Mouse (Mus musculus): ENCODE measurements at regions not wholly inside any gene's neighbourhood (a gene's known extent, or its start where the extent isn't known, plus 50 kb on each side); places are given as distances from the start of the nearest gene placed in this dataset.
A peak's percentile ranks its signal among the peaks of the same experiment; 100 is the strongest.

- Histone ChIP-seq H3K4me3 (ENCODE audit: low read depth, low read length) (no peak overlapping the region), H3K27ac (ENCODE audit: low read depth, low read length) (no peak overlapping the region), H3K27me3 (ENCODE audit: control insufficient read depth, insufficient read depth, low read length) (no peaks in the 10 kb centered on the region), H3K36me3 (ENCODE audit: control insufficient read depth, insufficient read depth, low read length) (no peaks in the 10 kb centered on the region), H3K4me1 (replicated peaks; ENCODE audit: control insufficient read depth, insufficient read depth, low read length) (no peaks in the 10 kb centered on the region), H3K4me2 (replicated peaks; ENCODE audit: low read depth, low read length) (no peak overlapping the region), H3K9ac (ENCODE audit: low read depth, low read length) (no peak overlapping the region), H3K9me3 (ENCODE audit: control insufficient read depth, low read length) (no peaks in the 10 kb centered on the region)
- 92% methylated on average over 1 of the region's 1 CpGs for WGBS
- ATAC-seq (ENCODE audit: low FRiP score) (no peak), DNase-seq (ENCODE audit: low spot score) (no peak)
Measured at GRCm38 (mm10) chr11:48558053-48558452, 242.1 kb upstream of the Rack1 start.

- H3K9ac ChIP-seq (ENCODE audit: low read depth, low read length), result no peak overlapping the region
- no peaks in the 10 kb centered on the region for H3K4me1 ChIP-seq (replicated peaks; ENCODE audit: control insufficient read depth, insufficient read depth, low read length)
- no peak for DNase-seq (ENCODE audit: low spot score)
- no peak for ATAC-seq (ENCODE audit: low FRiP score)
- no peaks in the 10 kb centered on the region for H3K36me3 ChIP-seq (ENCODE audit: control insufficient read depth, insufficient read depth, low read length)
- no peaks in the 10 kb centered on the region for H3K27me3 ChIP-seq (ENCODE audit: control insufficient read depth, insufficient read depth, low read length)
- H3K4me2 ChIP-seq (replicated peaks; ENCODE audit: low read depth, low read length), result no peak overlapping the region
- H3K9me3 ChIP-seq (ENCODE audit: control insufficient read depth, low read length), result no peaks in the 10 kb centered on the region
- H3K27ac ChIP-seq (ENCODE audit: low read depth, low read length), result no peak overlapping the region
- 92% methylated on average over 3 of the region's 3 CpGs for WGBS
- no peak overlapping the region for H3K4me3 ChIP-seq (ENCODE audit: low read depth, low read length)
Measured at GRCm38 (mm10) chr11:48552006-48552405, 248.1 kb upstream of the Rack1 start.

- Histone ChIP-seq H3K9me3 (ENCODE audit: control insufficient read depth, low read length) (no peaks in the 10 kb centered on the region), H3K27ac (ENCODE audit: low read depth, low read length) (no peak overlapping the region), H3K4me3 (ENCODE audit: low read depth, low read length) (no peak overlapping the region), H3K9ac (ENCODE audit: low read depth, low read length) (no peak overlapping the region), H3K4me2 (replicated peaks; ENCODE audit: low read depth, low read length) (no peak overlapping the region), H3K36me3 (ENCODE audit: control insufficient read depth, insufficient read depth, low read length) (no peaks in the 10 kb centered on the region), H3K4me1 (replicated peaks; ENCODE audit: control insufficient read depth, insufficient read depth, low read length) (no peaks in the 10 kb centered on the region), H3K27me3 (ENCODE audit: control insufficient read depth, insufficient read depth, low read length) (no peaks in the 10 kb centered on the region)
- ATAC-seq (ENCODE audit: low FRiP score) (no peak), DNase-seq (ENCODE audit: low spot score) (no peak)
- WGBS, result 81% methylated on average over 2 of the region's 2 CpGs
Measured at GRCm38 (mm10) chr11:48551201-48551600, 248.9 kb upstream of the Rack1 start.

- Histone ChIP-seq H3K27me3 (ENCODE audit: control insufficient read depth, insufficient read depth, low read length) (no peaks in the 10 kb centered on the region), H3K9ac (ENCODE audit: low read depth, low read length) (no peak overlapping the region), H3K4me3 (ENCODE audit: low read depth, low read length) (no peak overlapping the region), H3K27ac (ENCODE audit: low read depth, low read length) (no peak overlapping the region), H3K4me2 (replicated peaks; ENCODE audit: low read depth, low read length) (no peak overlapping the region), H3K9me3 (ENCODE audit: control insufficient read depth, low read length) (no peaks in the 10 kb centered on the region), H3K36me3 (ENCODE audit: control insufficient read depth, insufficient read depth, low read length) (no peaks in the 10 kb centered on the region), H3K4me1 (replicated peaks; ENCODE audit: control insufficient read depth, insufficient read depth, low read length) (no peaks in the 10 kb centered on the region)
- DNase-seq (ENCODE audit: low spot score) (no peak), ATAC-seq (ENCODE audit: low FRiP score) (no peak)
- WGBS, result 79% methylated on average over 3 of the region's 3 CpGs
Measured at GRCm38 (mm10) chr11:48526316-48526715, 273.8 kb upstream of the Rack1 start.

- Histone ChIP-seq H3K9ac (ENCODE audit: low read depth, low read length) (no peak overlapping the region), H3K27me3 (ENCODE audit: control insufficient read depth, insufficient read depth, low read length) (no peaks in the 10 kb centered on the region), H3K9me3 (ENCODE audit: control insufficient read depth, low read length) (no peaks in the 10 kb centered on the region), H3K4me1 (replicated peaks; ENCODE audit: control insufficient read depth, insufficient read depth, low read length) (no peaks in the 10 kb centered on the region), H3K27ac (ENCODE audit: low read depth, low read length) (no peak overlapping the region), H3K4me3 (ENCODE audit: low read depth, low read length) (no peak overlapping the region), H3K36me3 (ENCODE audit: control insufficient read depth, insufficient read depth, low read length) (no peaks in the 10 kb centered on the region), H3K4me2 (replicated peaks; ENCODE audit: low read depth, low read length) (no peak overlapping the region)
- ATAC-seq (ENCODE audit: low FRiP score) (no peak), DNase-seq (ENCODE audit: low spot score) (no peak)
- 89% methylated on average over 5 of the region's 5 CpGs for WGBS
Measured at GRCm38 (mm10) chr11:48525517-48525916, 274.6 kb upstream of the Rack1 start.

GRCm38 (mm10) chr11:48506886-48507285 is 293.2 kb upstream of the Rack1 start:
- H3K27ac ChIP-seq (ENCODE audit: low read depth, low read length), result no peak overlapping the region
- no peak for ATAC-seq (ENCODE audit: low FRiP score)
- no peak overlapping the region for H3K9ac ChIP-seq (ENCODE audit: low read depth, low read length)
- DNase-seq (ENCODE audit: low spot score), result no peak
- H3K27me3 ChIP-seq (ENCODE audit: control insufficient read depth, insufficient read depth, low read length), result no peaks in the 10 kb centered on the region
- no peak overlapping the region for H3K4me2 ChIP-seq (replicated peaks; ENCODE audit: low read depth, low read length)
- WGBS, result 91% methylated on average over 3 of the region's 3 CpGs
- H3K36me3 ChIP-seq (ENCODE audit: control insufficient read depth, insufficient read depth, low read length), result no peaks in the 10 kb centered on the region
- 0 out of 2 replicates have a peak, but pooled peaks cover 3% of the 10 kb centered on the region for H3K4me1 ChIP-seq (replicated peaks; ENCODE audit: control insufficient read depth, insufficient read depth, low read length)
- H3K4me3 ChIP-seq (ENCODE audit: low read depth, low read length), result no peak overlapping the region
- H3K9me3 ChIP-seq (ENCODE audit: control insufficient read depth, low read length), result no peaks in the 10 kb centered on the region

- Histone ChIP-seq H3K4me3 (ENCODE audit: low read depth, low read length) (no peak overlapping the region), H3K27ac (ENCODE audit: low read depth, low read length) (no peak overlapping the region), H3K27me3 (ENCODE audit: control insufficient read depth, insufficient read depth, low read length) (no peaks in the 10 kb centered on the region), H3K9ac (ENCODE audit: low read depth, low read length) (no peak overlapping the region), H3K4me2 (replicated peaks; ENCODE audit: low read depth, low read length) (no peak overlapping the region), H3K36me3 (ENCODE audit: control insufficient read depth, insufficient read depth, low read length) (no peaks in the 10 kb centered on the region), H3K4me1 (replicated peaks; ENCODE audit: control insufficient read depth, insufficient read depth, low read length) (0 out of 2 replicates have a peak, but pooled peaks cover 3% of the 10 kb centered on the region), H3K9me3 (ENCODE audit: control insufficient read depth, low read length) (no peaks in the 10 kb centered on the region)
- 22% methylated on average over 10 of the region's 10 CpGs for WGBS
- ATAC-seq (ENCODE audit: low FRiP score), result peak; percentile 90
- DNase-seq (ENCODE audit: low spot score), result peak; percentile 41
Measured at GRCm38 (mm10) chr11:48502011-48502806, 297.9 kb upstream of the Rack1 start.

GRCm38 (mm10) chr11:48499057-48499456 is 301.1 kb upstream of the Rack1 start:
- 86% methylated on average over 1 of the region's 1 CpGs for WGBS
- no peaks in the 10 kb centered on the region for H3K9me3 ChIP-seq (ENCODE audit: control insufficient read depth, low read length)
- H3K4me2 ChIP-seq (replicated peaks; ENCODE audit: low read depth, low read length), result no peak overlapping the region
- H3K9ac ChIP-seq (ENCODE audit: low read depth, low read length), result no peak overlapping the region
- H3K4me1 ChIP-seq (replicated peaks; ENCODE audit: control insufficient read depth, insufficient read depth, low read length), result 0 out of 2 replicates have a peak, but pooled peaks cover 3% of the 10 kb centered on the region
- no peaks in the 10 kb centered on the region for H3K36me3 ChIP-seq (ENCODE audit: control insufficient read depth, insufficient read depth, low read length)
- no peaks in the 10 kb centered on the region for H3K27me3 ChIP-seq (ENCODE audit: control insufficient read depth, insufficient read depth, low read length)
- ATAC-seq (ENCODE audit: low FRiP score) (no peak), DNase-seq (ENCODE audit: low spot score) (no peak)
- H3K4me3 ChIP-seq (ENCODE audit: low read depth, low read length), result no peak overlapping the region
- H3K27ac ChIP-seq (ENCODE audit: low read depth, low read length), result no peak overlapping the region

GRCm38 (mm10) chr11:48488308-48488707 is 311.8 kb upstream of the Rack1 start:
- WGBS, result 84% methylated on average over 1 of the region's 1 CpGs
- DNase-seq (ENCODE audit: low spot score) (no peak), ATAC-seq (ENCODE audit: low FRiP score) (no peak)
- no peaks in the 10 kb centered on the region for H3K4me1 ChIP-seq (replicated peaks; ENCODE audit: control insufficient read depth, insufficient read depth, low read length)
- no peak overlapping the region for H3K27ac ChIP-seq (ENCODE audit: low read depth, low read length)
- no peaks in the 10 kb centered on the region for H3K27me3 ChIP-seq (ENCODE audit: control insufficient read depth, insufficient read depth, low read length)
- H3K4me2 ChIP-seq (replicated peaks; ENCODE audit: low read depth, low read length), result no peak overlapping the region
- no peak overlapping the region for H3K9ac ChIP-seq (ENCODE audit: low read depth, low read length)
- H3K9me3 ChIP-seq (ENCODE audit: control insufficient read depth, low read length), result no peaks in the 10 kb centered on the region
- H3K36me3 ChIP-seq (ENCODE audit: control insufficient read depth, insufficient read depth, low read length), result no peaks in the 10 kb centered on the region
- no peak overlapping the region for H3K4me3 ChIP-seq (ENCODE audit: low read depth, low read length)

All from hindbrain, embryonic 11.5 days (tissue).